Mouse (Mus musculus) urinary bladder, postnatal 10 days (tissue): ENCODE data around the gene Olfr1061.
"Not testable (repeated sequence)": the region's sequence is repeated elsewhere in the genome, so short reads cannot be mapped to it uniquely, and the experiment has no call there.

Source experiments
- DNase-seq: peaks from one replicate; pipeline ENCODE4 v3.0.0; 2022; ENCODE audit warnings: low spot score

The Olfr1061 gene

DNA sequence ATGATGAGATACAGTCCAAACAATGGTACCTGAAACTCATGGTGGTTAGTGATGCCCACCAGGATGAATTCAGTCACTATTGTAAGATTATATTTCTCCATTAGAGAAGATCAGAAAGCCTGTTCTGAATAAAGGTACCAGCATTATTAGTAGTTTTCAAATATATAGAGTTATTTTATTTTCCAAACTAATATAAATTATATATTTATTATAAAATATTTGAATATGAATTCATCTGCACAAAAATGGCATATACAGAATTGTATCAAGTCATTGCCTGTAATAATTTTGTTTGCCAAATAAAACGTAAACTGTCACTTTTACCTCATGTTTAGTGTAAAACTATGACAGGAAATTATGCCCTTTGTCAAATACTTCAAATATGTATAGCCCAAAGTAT is at the start of gene Olfr1061:
Gene Olfr1061, minus strand, starts transcription at position 101 of the 400 bp plus-strand sequence.
- no peak for DNase-seq

DNA sequence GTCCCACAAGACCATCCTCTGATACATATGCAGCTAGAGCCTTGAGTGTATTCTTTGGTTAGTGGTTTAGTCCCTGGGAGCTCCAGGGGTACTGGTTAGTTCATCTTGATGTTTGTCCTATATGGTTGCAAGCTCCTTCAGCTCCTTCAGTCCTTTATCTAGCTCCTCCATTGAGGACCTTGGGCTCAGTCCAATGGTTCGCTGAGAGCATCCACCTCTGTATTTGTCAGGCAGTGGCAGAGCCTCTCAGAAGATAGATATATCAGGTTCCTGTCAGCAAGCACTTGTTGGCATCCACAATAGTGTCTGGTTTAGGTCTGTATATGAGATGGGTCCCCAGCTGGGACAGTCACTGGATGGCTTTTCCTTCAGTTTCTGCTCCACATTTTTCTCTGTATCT is 46.6 kb upstream of the Olfr1061 start:
- no peak for DNase-seq

DNA sequence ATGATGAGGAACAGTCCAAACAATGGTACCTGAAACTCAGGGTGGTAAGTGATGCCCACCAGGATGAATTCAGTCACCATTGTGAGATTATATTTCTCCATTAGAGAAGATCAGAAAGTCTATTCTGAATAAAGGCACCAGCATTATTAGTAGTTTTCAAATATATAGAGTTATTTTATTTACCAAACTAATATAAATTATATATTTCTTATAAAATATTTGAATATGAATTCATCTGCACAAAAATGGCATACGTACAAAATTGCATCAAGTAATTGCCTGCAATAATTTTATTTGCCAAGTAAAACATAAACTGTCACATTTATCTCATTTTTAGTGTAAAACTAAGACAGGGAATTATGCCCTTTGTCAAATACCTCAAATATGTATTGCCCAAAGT is 42.3 kb upstream of the Olfr1061 start, which contains the start of gene Olfr1066:
Gene Olfr1066, minus strand, starts transcription at position 101 of the 400 bp plus-strand sequence.
- DNase-seq = no peak

DNA sequence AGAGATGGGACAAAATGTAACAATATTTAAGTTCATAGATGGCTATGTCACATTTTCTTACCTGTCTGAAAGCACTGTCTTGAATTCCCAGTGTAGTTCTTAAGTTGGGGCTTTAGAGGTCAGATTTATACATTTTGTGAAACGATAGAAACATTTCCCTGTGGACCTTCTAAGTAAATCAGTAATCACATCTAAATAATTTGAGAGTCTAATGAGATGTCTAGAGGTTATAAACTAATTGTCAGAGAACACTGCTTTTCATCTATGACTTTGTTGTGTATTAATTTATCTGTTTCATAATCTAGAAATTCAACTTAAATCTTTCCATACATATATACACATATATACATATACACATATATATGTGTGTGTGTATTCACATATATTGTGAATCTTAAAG is 36.6 kb upstream of the Olfr1061 start, which contains the start of gene Olfr1065:
Gene Olfr1065, minus strand, starts transcription at position 101 of the 400 bp plus-strand sequence.
- not testable (repeated sequence) for DNase-seq

DNA sequence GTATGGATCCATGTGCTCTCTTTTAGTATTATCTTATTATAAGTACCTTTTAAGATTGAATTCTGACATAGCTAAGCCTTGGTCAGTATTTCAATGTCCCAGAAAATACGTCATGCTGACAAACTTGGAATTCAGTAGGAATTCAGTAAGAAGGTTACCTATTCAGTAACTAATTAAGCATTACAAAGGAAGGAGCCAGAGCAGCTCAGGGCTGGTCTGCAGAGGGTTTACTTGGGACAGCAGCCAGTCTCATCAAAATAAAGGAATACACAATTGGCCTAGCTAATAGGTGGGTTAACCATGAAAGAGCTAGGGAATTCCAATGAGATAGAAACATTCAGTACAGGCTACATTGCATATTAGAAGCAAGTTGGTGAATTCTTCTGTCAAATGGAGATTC is 28.3 kb upstream of the Olfr1061 start:
- DNase-seq = not testable (repeated sequence)

DNA sequence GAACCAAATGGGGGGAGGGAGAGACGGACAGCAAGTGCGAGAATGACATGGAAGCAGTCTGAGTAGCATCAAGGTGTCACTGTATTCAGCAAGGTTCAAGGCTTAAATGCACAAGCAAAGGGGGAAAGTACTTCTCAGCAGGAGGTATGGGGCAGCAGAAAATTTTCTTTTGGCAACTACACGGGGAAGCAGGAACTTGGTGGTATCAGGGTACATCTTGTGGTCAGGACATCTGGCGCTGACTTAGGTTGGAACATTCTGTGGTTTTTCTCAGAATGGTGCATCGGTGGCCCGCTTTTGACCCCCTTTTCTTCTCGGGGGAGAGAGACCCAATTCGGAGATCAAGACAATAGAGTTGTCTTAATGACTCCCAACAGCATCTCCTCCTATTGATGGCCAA is 14.7 kb upstream of the Olfr1061 start:
- DNase-seq = not testable (repeated sequence)

DNA sequence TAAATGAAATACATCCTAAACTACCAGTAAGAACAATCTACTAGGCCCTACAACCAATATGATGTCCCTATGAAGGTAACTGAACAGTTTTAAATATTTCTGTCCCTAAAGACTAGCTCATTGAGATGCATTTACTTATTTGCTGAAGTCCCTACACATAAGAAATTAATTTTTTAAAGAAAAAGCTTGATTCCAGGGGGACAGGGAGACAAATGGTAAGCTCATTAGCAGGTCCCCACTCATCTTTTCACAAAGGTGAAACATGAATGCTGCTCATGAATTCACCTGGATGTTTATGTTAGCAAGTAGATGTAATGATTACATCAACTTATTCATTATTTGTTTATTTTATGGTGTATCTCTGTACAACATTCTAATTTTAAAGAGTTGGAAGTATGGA is 12.8 kb upstream of the Olfr1061 start, which contains the start of gene Olfr1062:
Gene Olfr1062, minus strand, starts transcription at position 101 of the 400 bp plus-strand sequence.
- not testable (repeated sequence) for DNase-seq

DNA sequence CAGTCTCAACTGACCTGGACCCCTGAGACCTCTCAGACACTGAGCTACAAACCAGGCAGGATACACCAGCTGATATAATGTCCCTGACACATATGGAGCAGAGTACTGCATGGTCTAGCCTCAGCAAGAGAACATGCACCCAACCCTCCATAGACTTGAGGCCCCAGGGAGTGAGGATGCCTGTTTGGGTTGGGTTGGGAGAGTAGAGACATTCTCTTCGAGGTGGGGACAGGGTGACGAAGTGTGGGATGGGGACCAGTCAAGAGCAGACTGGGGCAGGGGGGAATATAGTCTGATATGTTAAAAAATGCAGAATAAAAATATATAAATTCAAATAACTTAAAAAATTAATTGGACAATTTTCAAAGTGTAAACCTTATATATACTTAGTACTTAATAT is 18.7 kb downstream of the Olfr1061 start:
- no peak for DNase-seq

DNA sequence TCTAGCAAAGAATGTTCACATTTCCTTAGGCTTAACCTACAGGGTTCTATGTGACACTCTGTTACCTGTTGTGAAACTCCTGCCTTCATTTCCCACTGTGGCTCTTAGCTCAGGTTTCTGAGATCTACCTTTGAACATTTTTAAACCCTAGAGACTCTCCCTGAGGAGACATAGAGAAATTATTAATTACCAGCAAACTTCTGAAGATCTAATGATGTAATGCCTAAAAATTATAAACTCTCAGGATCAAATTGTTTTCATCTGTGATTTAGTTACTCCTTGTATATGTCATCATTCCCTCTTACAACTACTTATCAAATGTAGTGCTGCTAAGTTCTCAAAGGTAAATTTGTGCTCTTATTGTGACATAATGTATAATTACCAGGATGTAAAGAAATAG is 25.4 kb downstream of the Olfr1061 start, which contains the start of gene Olfr1058:
Gene Olfr1058, minus strand, starts transcription at position 101 of the 400 bp plus-strand sequence.
- DNase-seq = not testable (repeated sequence)

DNA sequence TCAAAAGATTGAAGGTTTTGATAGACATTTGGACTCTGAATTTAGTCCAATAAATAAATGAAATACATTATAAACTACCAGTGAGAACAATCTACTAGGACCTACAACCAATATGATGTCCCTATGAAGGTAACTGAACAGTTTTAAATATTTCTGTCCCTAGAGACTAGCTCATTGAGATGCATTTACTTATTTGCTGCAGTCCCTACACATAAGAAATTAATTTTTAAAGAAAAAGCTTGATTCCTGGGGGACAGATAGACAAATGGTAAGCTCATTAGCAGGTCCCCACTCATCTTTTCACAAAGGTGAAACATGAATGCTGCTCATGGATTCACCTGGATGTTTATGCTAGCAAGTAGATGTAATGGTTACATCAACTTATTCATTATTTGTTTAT is 35.6 kb downstream of the Olfr1061 start, which contains the start of gene Olfr1057:
Gene Olfr1057, minus strand, starts transcription at position 101 of the 400 bp plus-strand sequence.
- no peak for DNase-seq

DNA sequence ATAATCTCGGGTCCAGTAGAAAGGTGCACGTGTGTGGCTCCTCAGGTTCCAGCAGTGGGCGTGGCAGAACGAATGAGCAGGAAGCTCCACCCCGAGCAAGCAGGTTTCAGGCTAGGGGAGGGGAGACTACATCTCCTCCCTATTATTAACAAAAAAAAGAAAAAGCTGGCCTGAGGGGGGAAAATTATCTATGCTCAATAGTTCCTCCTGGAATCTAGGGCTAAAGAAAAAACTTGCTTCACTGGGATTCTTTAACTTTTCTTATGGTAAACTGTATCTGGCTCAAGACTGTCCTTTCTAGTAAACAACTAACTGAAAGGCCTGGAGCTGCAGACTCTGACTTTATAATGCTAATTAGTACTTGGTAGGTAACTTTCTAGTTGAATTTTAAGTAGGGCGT is 47.5 kb downstream of the Olfr1061 start:
- DNase-seq = not testable (repeated sequence)
